Mouse (Mus musculus): ENCODE data around the gene Icos. TPM values are rescaled to one million over a fixed set of nuclear protein-coding genes. Genes with fewer than 3 reads are reported as not detected.

Gene Icos
- polyA plus RNA-seq (2012; rRNA removed), result 0.38 and 0.39 TPM in 2 replicates

GRCm38 (mm10) chr1:60977641-60978040, at the start of gene Icos:
Gene Icos, plus strand, starts transcription at chr1:60977927.

Other genes with a start within 250 kb of the Icos start
- gene Ctla4, start 90.9 kb upstream of the Icos start, polyA plus RNA-seq (2012; rRNA removed), result not detected in 2 replicates

Data from liver, embryonic 14 days (tissue).